Mouse (Mus musculus) c-Kit-positive CD71-positive TER-119-positive erythroid progenitor cells, embryonic 14.5 days (primary cell): ENCODE data around the gene Catsper1.
"Not testable (repeated sequence)": the region's sequence is repeated elsewhere in the genome, so short reads cannot be mapped to it uniquely, and the experiment has no call there.

Experiments used
- DNase-seq: peaks from one replicate; pipeline ENCODE4 v3.0.0-alpha.2; 2013; ENCODE audit warnings: low spot score

Catsper1 gene

GRCm38 (mm10) chr19:5335441-5335840 lies at the start of gene Catsper1:
TSS of gene Catsper1 (plus strand) at chr19:5335741.
- no peak for DNase-seq

GRCm38 (mm10) chr19:5294972-5295735 lies 40.4 kb upstream of the Catsper1 start, which contains the start of gene Sf3b2:
TSS of gene Sf3b2 (minus strand) at chr19:5295455.
- peak; percentile 100 for DNase-seq

- no peak for DNase-seq
Observed at GRCm38 (mm10) chr19:5295736-5296075, 39.8 kb upstream of the Catsper1 start.

- no peak for DNase-seq
Observed at GRCm38 (mm10) chr19:5296630-5297029, 38.9 kb upstream of the Catsper1 start.

- DNase-seq = no peak
Observed at GRCm38 (mm10) chr19:5297903-5298800, 37.4 kb upstream of the Catsper1 start, which contains the start of gene Gal3st3. TSS of gene Gal3st3 (plus strand) at chr19:5298331.

- no peak for DNase-seq
Observed at GRCm38 (mm10) chr19:5300588-5300987, 35.0 kb upstream of the Catsper1 start.

GRCm38 (mm10) chr19:5302455-5302854 lies 33.1 kb upstream of the Catsper1 start:
- DNase-seq = peak; percentile 40

GRCm38 (mm10) chr19:5306279-5306678 lies 29.3 kb upstream of the Catsper1 start:
- DNase-seq = no peak

GRCm38 (mm10) chr19:5306968-5307734 lies 28.4 kb upstream of the Catsper1 start:
- DNase-seq = no peak

GRCm38 (mm10) chr19:5309025-5309424 lies 26.5 kb upstream of the Catsper1 start:
- peak; percentile 24 for DNase-seq

- no peak for DNase-seq
Observed at GRCm38 (mm10) chr19:5313189-5313588, 22.4 kb upstream of the Catsper1 start.

GRCm38 (mm10) chr19:5323801-5324200 lies 11.7 kb upstream of the Catsper1 start:
- no peak for DNase-seq

- DNase-seq = no peak
Observed at GRCm38 (mm10) chr19:5327970-5328369, 7.6 kb upstream of the Catsper1 start.

GRCm38 (mm10) chr19:5334741-5335140 lies 800 bp upstream of the Catsper1 start:
- no peak for DNase-seq

- peak; percentile 72 for DNase-seq
Observed at GRCm38 (mm10) chr19:5337975-5338374, 2.4 kb downstream of the Catsper1 start.

- DNase-seq = no peak
Observed at GRCm38 (mm10) chr19:5341360-5341759, 5.8 kb downstream of the Catsper1 start.

GRCm38 (mm10) chr19:5345297-5346131 lies 10.0 kb downstream of the Catsper1 start:
- DNase-seq = no peak

GRCm38 (mm10) chr19:5348064-5348463 lies 12.5 kb downstream of the Catsper1 start:
- no peak for DNase-seq

- DNase-seq = peak; percentile 31
Observed at GRCm38 (mm10) chr19:5348526-5349501, 13.3 kb downstream of the Catsper1 start.

GRCm38 (mm10) chr19:5349502-5349873 lies 13.9 kb downstream of the Catsper1 start, which contains the start of gene Cst6:
TSS of gene Cst6 (minus strand) at chr19:5349574.
- DNase-seq = not testable (repeated sequence)
